Mouse (Mus musculus) limb, embryonic 10.5 days (tissue): ENCODE measurements around the gene Crym. TPM values are rescaled to one million over a fixed set of nuclear protein-coding genes. Genes with fewer than 3 reads are reported as not detected.

Source experiments
- DNase-seq: peaks from one replicate; pipeline ENCODE4 v3.0.0-alpha.2; 2017; ENCODE audit warnings: low spot score
- H3K27ac ChIP-seq: fragments of 300-500 bp; sonication (generic); 2 replicates; pipeline ENCODE4 v1.5.1; 2016; ENCODE audit warnings: mild to moderate bottlenecking
- H3K27me3 ChIP-seq: fragments of 300-500 bp; sonication (generic); 2 replicates; pipeline ENCODE4 v1.6.1; 2016; ENCODE audit warnings: low read depth, mild to moderate bottlenecking; ENCODE audit not compliant: poor library complexity, severe bottlenecking
- H3K36me3 ChIP-seq: fragments of 300-500 bp; sonication (generic); 2 replicates; pipeline ENCODE4 v1.6.1; 2016; ENCODE audit warnings: mild to moderate bottlenecking, moderate library complexity
- H3K4me1 ChIP-seq: fragments of 300-500 bp; sonication (generic); 2 replicates; pipeline ENCODE4 v1.6.1; 2016
- H3K4me3 ChIP-seq: fragments of 300-500 bp; sonication (generic); 2 replicates; pipeline ENCODE4 v1.5.1; 2016; ENCODE audit warnings: mild to moderate bottlenecking, moderate library complexity
- H3K9me3 ChIP-seq: fragments of 300-500 bp; sonication (generic); replicated peaks from 2 replicates; pipeline ENCODE4 v1.6.1; 2016; ENCODE audit warnings: mild to moderate bottlenecking
- WGBS: fragments of 180-500 bp; shearing (Covaris S2); methylation state at CpG from one replicate; pipeline ENCODE4 v1.1.7; 2016; 5-methylcytosine and 5-hydroxymethylcytosine counted together
- polyA plus RNA-seq: library from polyadenylated mRNA; unstranded; fragments of >200 nt; fragmentation: Nextera tagmentation; extraction: Ambion mirVana; gene quantifications from 2 replicates; pipeline ENCODE4 v1.2.1, GENCODE M21; 2016

Crym gene
- polyA plus RNA-seq, 1 experiment from 2014 or later: 10.0 TPM

DNA sequence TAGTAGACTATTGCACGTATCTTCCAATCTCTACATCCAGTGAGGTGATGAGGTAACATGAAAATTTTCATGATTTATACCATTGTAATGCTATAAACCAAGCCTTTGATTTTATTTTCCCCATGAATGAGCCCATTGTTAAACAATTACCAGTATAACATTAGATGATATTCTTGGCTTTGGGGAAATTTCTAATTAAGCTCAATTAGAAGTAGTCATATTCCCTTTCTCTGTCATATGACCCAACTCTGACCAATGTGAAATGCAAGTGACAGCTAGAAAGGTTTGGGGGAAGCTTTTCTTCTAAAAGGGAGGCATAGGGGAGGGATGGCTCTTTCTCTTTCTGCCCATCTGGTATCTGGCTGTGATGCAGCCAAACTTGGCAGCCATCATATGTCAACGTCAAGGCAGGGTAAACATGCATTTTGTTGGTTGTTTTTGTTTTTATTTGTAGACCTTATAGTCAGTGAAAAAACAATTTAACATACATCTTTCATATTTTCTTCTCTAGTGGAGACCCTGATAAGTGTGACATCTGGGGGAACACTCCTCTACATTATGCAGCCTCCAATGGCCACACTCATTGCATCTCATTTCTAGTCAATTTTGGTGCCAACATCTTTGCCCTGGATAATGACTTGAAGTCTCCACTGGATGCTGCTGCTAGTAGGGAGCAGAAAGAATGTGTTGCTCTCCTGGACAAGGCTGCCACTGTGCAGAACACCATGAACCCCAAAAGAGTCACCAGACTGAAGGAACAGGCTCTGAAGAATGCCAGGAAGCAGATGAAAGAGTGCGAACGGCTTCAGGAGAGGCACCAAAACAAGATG lies 20.3 kb downstream of the Crym start:
- WGBS: 96% methylated on average over 4 of the region's 4 CpGs
- no peaks in the 10 kb centered on the region for H3K9me3 ChIP-seq
- no peaks in the 10 kb centered on the region for H3K36me3 ChIP-seq
- DNase-seq: no peak
- no peaks in the 10 kb centered on the region for H3K27me3 ChIP-seq
- H3K4me3 ChIP-seq: no peak overlapping the region
- no peak overlapping the region for H3K27ac ChIP-seq
- H3K4me1 ChIP-seq: no peaks in the 10 kb centered on the region

DNA sequence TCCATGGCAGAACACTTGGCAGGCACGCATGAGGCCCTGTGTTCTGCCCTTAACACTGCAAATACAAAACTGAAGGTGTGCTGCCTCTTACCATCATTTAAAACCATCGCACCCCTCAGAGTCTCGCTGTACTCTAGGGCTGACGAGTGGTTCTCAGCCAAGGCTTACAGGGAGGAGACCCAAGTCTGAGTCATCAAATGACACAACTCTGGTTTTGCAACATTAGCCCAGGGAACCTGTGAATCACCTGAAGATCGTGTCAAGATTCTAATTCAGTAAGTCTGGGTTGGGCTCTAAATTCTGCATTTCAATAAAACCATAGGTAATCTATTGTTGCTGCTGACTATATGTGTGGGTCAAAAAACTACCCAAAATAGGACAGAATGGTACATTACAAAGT lies 21.4 kb downstream of the Crym start:
- H3K4me1 ChIP-seq: no peaks in the 10 kb centered on the region
- no peaks in the 10 kb centered on the region for H3K27me3 ChIP-seq
- H3K27ac ChIP-seq: no peak overlapping the region
- no peaks in the 10 kb centered on the region for H3K36me3 ChIP-seq
- DNase-seq: no peak
- 92% methylated on average over 5 of the region's 5 CpGs for WGBS
- H3K4me3 ChIP-seq: no peak overlapping the region
- no peaks in the 10 kb centered on the region for H3K9me3 ChIP-seq

DNA sequence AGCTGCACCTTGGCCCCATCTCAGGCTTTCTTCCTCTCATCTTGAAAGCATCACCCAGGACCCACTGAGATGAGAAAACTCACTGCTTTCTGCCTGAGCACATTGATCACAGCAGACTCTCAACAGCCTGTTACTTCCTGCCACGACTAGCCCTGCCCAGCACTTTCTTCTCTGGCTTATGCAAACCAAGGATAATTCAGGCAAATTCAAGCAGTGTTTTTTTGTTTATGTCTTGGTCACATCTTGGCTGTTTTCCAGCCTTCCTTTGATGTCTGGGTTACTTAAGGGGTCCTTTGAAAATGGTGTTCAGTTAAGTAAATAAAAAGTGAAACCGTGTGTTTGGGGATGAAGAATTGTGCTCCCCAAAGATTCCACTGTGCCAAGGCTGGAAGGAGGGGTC lies 23.0 kb downstream of the Crym start:
- no peaks in the 10 kb centered on the region for H3K36me3 ChIP-seq
- no peak for DNase-seq
- no peaks in the 10 kb centered on the region for H3K9me3 ChIP-seq
- 21% methylated on average over 2 of the region's 2 CpGs for WGBS
- no peaks in the 10 kb centered on the region for H3K27me3 ChIP-seq
- H3K4me3 ChIP-seq: no peak overlapping the region
- no peaks in the 10 kb centered on the region for H3K4me1 ChIP-seq
- no peak overlapping the region for H3K27ac ChIP-seq

DNA sequence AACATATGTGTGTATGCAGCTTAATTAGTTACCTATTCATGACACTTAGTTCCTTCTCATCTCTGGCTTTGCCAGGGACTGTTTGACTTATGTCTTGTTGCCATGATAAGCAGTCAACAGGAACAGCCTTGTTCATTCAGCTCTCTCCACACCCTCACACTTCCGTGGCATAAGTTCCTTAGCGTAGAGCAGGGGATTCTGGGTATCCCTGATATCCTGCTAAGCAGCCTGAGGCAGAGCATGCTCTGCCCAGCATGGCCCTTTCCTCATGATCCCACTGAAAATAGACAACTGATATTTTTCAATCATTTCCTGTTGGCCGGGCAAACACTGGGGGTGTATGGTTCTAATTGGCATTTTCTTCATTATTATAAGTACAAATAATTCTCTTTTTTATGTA lies 24.3 kb downstream of the Crym start:
- Histone ChIP-seq H3K36me3 (no peaks in the 10 kb centered on the region), H3K4me1 (no peaks in the 10 kb centered on the region), H3K27ac (no peak overlapping the region), H3K4me3 (no peak overlapping the region), H3K9me3 (no peaks in the 10 kb centered on the region), H3K27me3 (no peaks in the 10 kb centered on the region)
- 86% methylated on average over 3 of the region's 3 CpGs for WGBS
- DNase-seq: no peak

DNA sequence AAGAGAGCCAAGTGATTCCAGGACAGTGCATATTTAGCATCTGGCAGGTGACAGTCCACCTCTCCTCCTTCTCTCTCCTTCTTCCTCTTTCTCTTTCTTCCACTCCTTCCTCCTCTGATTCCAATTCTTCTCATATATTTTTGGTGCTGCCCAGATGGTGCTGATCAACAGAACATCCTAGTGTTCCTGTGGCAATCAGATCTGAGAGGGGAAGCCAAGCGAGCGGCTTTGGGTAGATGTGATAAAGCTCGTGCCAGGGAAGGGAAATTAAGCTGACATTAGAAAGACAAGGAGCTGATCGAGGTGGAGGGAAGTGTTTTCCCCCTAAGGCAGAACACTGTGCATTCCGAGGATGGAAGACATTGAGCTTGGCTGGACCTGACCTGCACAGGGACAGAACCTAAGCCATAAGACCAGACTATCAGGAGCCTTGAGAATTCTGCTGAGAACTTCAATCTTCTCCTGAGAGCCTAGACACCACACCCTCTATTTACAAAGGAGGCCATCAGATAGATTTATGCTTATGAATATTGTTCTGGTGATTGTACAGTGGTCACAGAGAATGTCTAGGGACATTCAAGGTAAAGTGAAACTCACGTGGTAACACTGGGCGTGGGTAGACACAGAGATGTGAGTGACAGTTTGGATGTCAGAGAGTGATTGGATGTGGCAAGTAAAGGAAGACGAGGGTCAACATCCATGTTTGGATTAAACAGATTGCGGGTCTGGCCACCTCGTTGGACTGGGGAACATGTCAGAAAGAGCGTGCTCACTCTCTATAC lies 27.0 kb downstream of the Crym start:
- no peaks in the 10 kb centered on the region for H3K36me3 ChIP-seq
- no peaks in the 10 kb centered on the region for H3K27me3 ChIP-seq
- H3K4me3 ChIP-seq: no peak overlapping the region
- H3K27ac ChIP-seq: no peak overlapping the region
- no peak for DNase-seq
- WGBS: 85% methylated on average over 11 of the region's 11 CpGs
- no peaks in the 10 kb centered on the region for H3K4me1 ChIP-seq
- no peaks in the 10 kb centered on the region for H3K9me3 ChIP-seq

DNA sequence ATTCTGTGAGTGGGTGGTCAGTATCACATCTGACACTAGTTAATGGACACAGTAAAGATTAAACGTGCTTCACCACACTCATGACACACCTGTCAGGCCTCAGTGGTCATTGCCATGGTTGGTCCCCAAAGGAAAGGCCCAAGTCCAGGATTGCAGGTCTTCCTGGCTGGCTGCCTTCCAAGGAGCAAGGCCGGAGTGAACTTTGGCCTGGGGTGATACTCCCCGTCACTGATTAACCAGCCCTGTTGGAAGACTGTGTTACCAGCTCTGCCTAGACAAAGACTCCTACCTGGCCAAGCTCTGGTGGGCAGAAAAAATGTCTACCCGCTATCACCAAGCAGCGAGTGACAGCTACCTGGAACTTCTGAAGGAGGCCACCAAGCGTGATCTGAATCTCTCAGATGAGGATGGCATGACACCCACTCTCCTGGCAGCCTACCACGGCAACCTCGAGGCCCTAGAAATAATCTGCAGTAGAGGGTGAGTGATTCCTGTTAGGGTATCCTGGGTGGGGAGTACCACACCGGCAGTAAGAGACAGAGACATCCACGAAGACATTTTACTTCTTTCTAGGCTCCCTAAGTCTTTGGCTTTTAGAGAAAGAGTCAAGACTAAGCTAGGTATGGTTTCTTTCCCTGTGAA lies 28.2 kb downstream of the Crym start, which contains the start of gene Anks4b:
Anks4b (plus strand) TSS at position 256 of the 642 bp plus-strand sequence.
- H3K9me3 ChIP-seq: no peaks in the 10 kb centered on the region
- no peak for DNase-seq
- no peaks in the 10 kb centered on the region for H3K27me3 ChIP-seq
- WGBS: 91% methylated on average over 10 of the region's 10 CpGs
- no peaks in the 10 kb centered on the region for H3K4me1 ChIP-seq
- H3K4me3 ChIP-seq: no peak within 1 kb of the TSS
- H3K36me3 ChIP-seq: no peaks in the 10 kb centered on the region
- no peak within 1 kb of the TSS for H3K27ac ChIP-seq

DNA sequence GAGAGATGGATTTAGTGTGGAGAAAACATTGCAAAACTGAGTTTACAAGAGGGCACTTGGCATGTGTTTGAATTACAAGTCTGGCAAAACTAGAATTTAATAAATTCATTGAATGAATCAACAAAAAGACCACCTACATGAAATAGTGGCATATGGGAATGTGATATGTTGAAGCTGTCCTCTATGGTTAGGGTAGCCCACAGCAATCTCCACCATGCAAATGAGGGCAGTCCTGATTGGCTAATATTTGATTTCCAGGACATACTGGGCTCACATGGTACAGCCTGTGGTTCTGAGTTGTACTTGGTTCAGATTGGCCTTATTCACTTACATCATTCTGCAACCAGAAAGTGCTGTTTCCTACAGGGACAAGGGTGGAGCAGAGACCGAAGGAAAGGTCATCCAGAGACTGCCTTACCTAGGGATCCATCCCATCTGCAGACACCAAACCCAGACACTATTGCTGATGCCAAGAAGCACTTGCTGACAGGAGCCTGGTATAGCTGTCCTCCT lies 29.7 kb downstream of the Crym start:
- Histone ChIP-seq H3K27ac (no peak overlapping the region), H3K4me3 (no peak overlapping the region), H3K27me3 (no peaks in the 10 kb centered on the region), H3K9me3 (no peaks in the 10 kb centered on the region), H3K36me3 (no peaks in the 10 kb centered on the region), H3K4me1 (no peaks in the 10 kb centered on the region)
- 93% methylated on average over 1 of the region's 1 CpGs for WGBS
- no peak for DNase-seq

DNA sequence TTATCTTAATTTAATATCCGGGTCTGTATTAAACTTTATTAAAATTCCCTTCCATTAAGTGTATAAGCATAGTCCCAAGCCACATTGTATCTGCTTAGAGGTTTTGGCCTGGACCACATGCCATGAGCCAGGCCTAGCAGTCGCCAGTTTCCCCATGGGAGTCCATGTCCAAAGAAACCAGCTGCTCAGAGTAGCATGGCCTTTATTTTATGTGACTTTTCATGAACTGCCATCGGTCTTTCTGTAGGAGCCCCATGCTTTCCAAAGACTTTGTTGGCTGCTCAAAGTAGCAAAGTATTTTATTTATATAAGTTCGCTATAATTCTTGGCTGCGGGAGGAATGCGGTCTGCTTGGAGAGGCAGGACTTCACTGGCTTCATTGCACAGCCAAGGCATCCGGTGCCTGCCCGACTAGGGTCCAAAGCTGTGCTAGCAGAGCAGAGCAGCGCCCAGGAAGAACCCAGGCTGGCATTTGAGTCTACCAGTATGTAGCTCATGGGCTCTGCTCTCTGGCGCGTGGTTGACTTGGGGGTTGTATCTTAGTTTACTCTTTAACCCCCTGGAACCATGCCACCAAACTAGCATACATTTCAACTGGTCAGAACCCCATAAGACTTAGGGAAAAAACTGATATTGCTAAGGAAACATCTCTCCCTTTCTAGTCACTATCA lies 38.2 kb downstream of the Crym start:
- Histone ChIP-seq H3K36me3 (no peaks in the 10 kb centered on the region), H3K9me3 (no peaks in the 10 kb centered on the region), H3K4me1 (peaks cover 4% of the 10 kb centered on the region), H3K27ac (no peak overlapping the region), H3K27me3 (no peaks in the 10 kb centered on the region), H3K4me3 (no peak overlapping the region)
- DNase-seq: no peak
- WGBS: 93% methylated on average over 11 of the region's 11 CpGs

DNA sequence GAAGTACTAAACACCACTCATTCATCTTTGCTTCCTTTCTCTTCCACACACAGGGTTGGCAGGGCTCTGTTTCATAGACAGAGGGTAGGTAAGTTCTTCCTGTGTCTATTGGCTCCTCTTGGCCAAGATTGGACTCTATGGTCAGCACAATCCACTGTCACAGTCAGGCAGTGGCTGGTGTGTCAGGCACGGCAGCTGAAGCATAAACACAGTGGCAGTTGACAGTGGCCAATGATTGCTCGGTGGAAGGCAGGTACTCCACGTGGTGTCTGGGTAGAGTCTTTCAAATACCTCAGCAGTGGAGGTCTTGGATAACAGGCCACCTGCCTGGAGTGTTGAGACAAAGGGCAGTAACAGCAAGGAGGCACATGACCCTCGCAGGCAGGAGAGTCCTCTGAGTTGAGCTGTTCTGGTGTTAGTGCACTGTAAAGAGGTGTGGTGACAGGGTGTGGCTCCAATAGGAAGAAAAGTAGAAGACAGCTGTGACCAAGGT lies 43.7 kb downstream of the Crym start:
- DNase-seq: no peak
- no peaks in the 10 kb centered on the region for H3K36me3 ChIP-seq
- 39% methylated on average over 4 of the region's 4 CpGs for WGBS
- H3K9me3 ChIP-seq: no peaks in the 10 kb centered on the region
- no peaks in the 10 kb centered on the region for H3K27me3 ChIP-seq
- no peak overlapping the region for H3K4me3 ChIP-seq
- peaks cover 31% of the 10 kb centered on the region for H3K4me1 ChIP-seq
- peak overlapping the region; percentile 7; the same call in 1 of the 2 replicates for H3K27ac ChIP-seq

DNA sequence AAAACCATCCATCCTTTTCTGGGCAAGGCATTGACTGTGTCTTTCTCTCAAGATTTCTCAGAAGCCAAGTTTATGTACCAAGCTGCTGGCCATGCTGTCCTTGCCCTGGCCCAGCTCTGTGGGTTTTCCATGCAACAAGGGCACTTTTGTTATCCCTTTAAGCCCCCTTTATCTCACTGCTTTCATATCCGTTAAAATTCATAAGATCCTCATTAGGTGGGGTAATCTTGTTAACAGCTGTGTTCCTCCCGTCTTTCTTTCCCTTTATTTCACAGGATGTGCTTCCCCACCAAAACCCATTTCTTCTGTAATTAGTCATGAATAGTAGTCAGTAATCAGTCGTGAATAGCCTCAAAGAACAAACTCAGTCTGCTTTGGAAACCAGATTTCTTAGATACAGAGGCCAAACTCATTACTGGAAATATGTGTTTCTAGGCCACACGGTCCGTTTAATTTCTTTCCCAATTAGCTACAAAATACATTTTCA lies 44.3 kb downstream of the Crym start:
- Histone ChIP-seq H3K36me3 (no peaks in the 10 kb centered on the region), H3K4me1 (peaks cover 31% of the 10 kb centered on the region), H3K27me3 (no peaks in the 10 kb centered on the region), H3K4me3 (no peak overlapping the region), H3K27ac (no peak overlapping the region), H3K9me3 (no peaks in the 10 kb centered on the region)
- no peak for DNase-seq
- WGBS: 42% methylated on average over 5 of the region's 5 CpGs

DNA sequence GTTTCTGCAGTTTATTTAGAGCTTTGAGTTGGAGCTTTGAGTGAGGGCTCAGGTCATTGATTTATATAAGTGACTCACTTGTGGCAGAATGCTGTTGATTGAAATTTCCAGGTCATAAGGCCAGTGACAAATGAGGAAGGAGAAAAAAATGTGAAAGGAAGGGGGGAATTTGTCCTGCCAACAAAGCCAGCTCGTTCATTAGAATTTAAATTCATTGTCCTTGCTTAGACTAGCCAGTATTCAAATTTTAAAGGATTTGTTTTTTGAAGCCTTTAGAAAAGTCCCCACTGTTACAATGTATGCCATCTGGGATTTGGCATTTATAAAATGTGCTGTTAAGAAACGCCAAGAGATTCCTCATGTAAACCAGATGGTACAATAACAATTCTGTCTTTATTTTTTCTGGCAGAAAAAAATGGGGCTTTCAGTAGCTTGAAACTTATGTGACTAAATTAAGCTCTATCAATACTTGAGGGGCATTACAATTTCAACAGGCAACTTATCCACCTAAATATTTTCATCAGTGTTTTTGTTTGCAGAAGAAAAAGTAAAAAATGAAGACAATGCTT lies 45.0 kb downstream of the Crym start:
- DNase-seq: no peak
- H3K9me3 ChIP-seq: no peaks in the 10 kb centered on the region
- no peak overlapping the region for H3K27ac ChIP-seq
- peaks cover 31% of the 10 kb centered on the region for H3K4me1 ChIP-seq
- WGBS: 33% methylated on average over 2 of the region's 2 CpGs
- H3K27me3 ChIP-seq: no peaks in the 10 kb centered on the region
- H3K36me3 ChIP-seq: no peaks in the 10 kb centered on the region
- no peak overlapping the region for H3K4me3 ChIP-seq

DNA sequence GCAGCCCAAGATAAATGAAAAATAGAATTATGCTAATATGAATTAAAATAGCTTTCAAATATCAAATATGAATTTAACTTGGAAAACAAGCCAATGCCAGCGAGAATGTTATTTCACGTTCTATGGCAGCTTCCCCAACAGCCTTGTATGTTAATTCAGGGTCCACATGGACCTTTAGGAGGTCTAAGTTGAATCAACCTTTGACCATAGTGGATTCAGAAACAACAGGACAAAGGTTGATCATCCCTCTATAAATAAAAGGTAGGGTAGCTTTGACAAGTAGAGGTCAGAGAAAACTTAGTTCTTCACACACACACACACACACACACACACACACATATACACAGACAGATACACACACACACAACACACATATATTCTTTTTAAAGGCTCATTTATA lies 51.0 kb downstream of the Crym start:
- Histone ChIP-seq H3K27ac (no peak overlapping the region), H3K27me3 (no peaks in the 10 kb centered on the region)
- WGBS: 83% methylated on average over 2 of the region's 2 CpGs

More for the DNA sequence above, 51.0 kb downstream of the Crym start:
- H3K36me3 ChIP-seq: no peaks in the 10 kb centered on the region
- no peak overlapping the region for H3K4me3 ChIP-seq
- no peak for DNase-seq
- peaks cover 7% of the 10 kb centered on the region for H3K4me1 ChIP-seq
- no peaks in the 10 kb centered on the region for H3K9me3 ChIP-seq
